Mouse (Mus musculus): ENCODE results near the gene Chrna9. TPM values are rescaled to one million over a fixed set of nuclear protein-coding genes. Genes with fewer than 3 reads are reported as not detected.

Chrna9 gene
- total and polyA plus RNA-seq, 3 experiments, result 0.16 TPM; not detected in 2

DNA sequence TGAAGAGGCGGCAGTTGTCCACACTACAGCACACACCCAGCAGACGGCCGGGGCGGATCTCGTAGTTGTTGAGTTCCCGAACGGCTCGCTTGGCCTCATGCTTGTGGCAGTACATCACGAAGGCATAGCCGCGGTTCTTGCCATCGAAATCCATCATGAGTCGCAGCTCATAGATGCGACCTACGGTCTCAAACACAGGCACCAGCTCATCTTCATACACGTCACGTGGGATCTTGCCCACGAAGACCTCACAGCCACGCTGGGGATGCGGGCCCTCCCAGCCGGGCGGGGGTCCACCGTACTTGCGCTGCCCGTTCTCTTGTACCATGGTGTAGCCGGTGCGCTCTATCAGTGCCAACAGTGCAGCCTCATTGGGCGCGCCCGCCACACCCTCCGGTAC is 92.1 kb downstream of the Chrna9 start:
- Histone ChIP-seq H3K9me3 (replicated peaks) (peaks cover 12% of the 10 kb centered on the region), H3K4me1 (ENCODE audit: insufficient read depth, low read depth, low read length) (no peaks in the 10 kb centered on the region), H3K27me3 (ENCODE audit: insufficient read depth, low read length) (no peaks in the 10 kb centered on the region), H3K4me3 (ENCODE audit: low read depth, low read length) (no peak overlapping the region), H3K36me3 (replicated peaks) (no peaks in the 10 kb centered on the region)
- no peak for ATAC-seq (ENCODE audit: extremely low read depth, insufficient number of reproducible peaks, low FRiP score, poor library complexity, severe bottlenecking)
- TF ChIP-seq GATA1 (IDR thresholded peaks at IDR 0.05; ENCODE audit: borderline replicate concordance, low read length) (no peak), POLR2AphosphoS5 (IDR thresholded peaks at IDR 0.05; ENCODE audit: insufficient replicate concordance, low read depth, low read length) (no peak), GATA2 (IDR thresholded peaks at IDR 0.05; ENCODE audit: borderline replicate concordance, low read depth, low read length) (no peak), CTCF (IDR thresholded peaks at IDR 0.05; ENCODE audit: low read depth, low read length) (no peak), TAL1 (conservative IDR thresholded peaks at IDR 0.05; ENCODE audit: low read depth, low read length) (no peak)
- no peak for DNase-seq (ENCODE audit: low spot score)

Other genes with a start within 250 kb of the Chrna9 start
- gene Pds5a, start 236.6 kb upstream of the Chrna9 start, total RNA-seq (2014; fragmentation: Nextera tagmentation), result 371 and 441 TPM in 2 replicates
- gene Pds5a, start 236.6 kb upstream of the Chrna9 start, total RNA-seq (2017), result 386 and 434 TPM in 2 replicates
- gene Pds5a, start 236.6 kb upstream of the Chrna9 start, polyA plus RNA-seq (2012), result 22.9 and 26.0 TPM in 2 replicates
- gene N4bp2, start 171.4 kb upstream of the Chrna9 start, total RNA-seq (2014; fragmentation: Nextera tagmentation), result 182 and 208 TPM in 2 replicates
- gene N4bp2, start 171.4 kb upstream of the Chrna9 start, total RNA-seq (2017), result 83.1 and 96.7 TPM in 2 replicates
- gene N4bp2, start 171.4 kb upstream of the Chrna9 start, polyA plus RNA-seq (2012), result 31.8 and 32.1 TPM in 2 replicates
- gene Rhoh, start 73.7 kb upstream of the Chrna9 start, total RNA-seq (2014; fragmentation: Nextera tagmentation), result not detected in 2 replicates
- gene Rhoh, start 73.7 kb upstream of the Chrna9 start, total RNA-seq (2017), result 0.12 and 0.49 TPM in 2 replicates
- gene Rhoh, start 73.7 kb upstream of the Chrna9 start, polyA plus RNA-seq (2012), result not detected in 2 replicates
- not detected in 2 replicates for gene 9130230L23Rik, start 69.4 kb downstream of the Chrna9 start, total RNA-seq (2014; fragmentation: Nextera tagmentation)
- 0.46 and 0.49 TPM in 2 replicates for gene 9130230L23Rik, start 69.4 kb downstream of the Chrna9 start, total RNA-seq (2017)
- not detected in 2 replicates for gene 9130230L23Rik, start 69.4 kb downstream of the Chrna9 start, polyA plus RNA-seq (2012)
- not detected in 2 replicates for gene Rbm47, start 238.2 kb downstream of the Chrna9 start, total RNA-seq (2014; fragmentation: Nextera tagmentation)
- 0.05 and 0.12 TPM in 2 replicates for gene Rbm47, start 238.2 kb downstream of the Chrna9 start, total RNA-seq (2017)
- not detected in 2 replicates for gene Rbm47, start 238.2 kb downstream of the Chrna9 start, polyA plus RNA-seq (2012)

All from G1E (cell line).